Mouse (Mus musculus) lung, embryonic 15.5 days (tissue): ENCODE results near the gene Mrtfa. TPM values are rescaled to one million over a fixed set of nuclear protein-coding genes. Genes with fewer than 3 reads are reported as not detected.
"Not testable (repeated sequence)": the region's sequence is repeated elsewhere in the genome, so short reads cannot be mapped to it uniquely, and the experiment has no call there.

ENCODE experiments used
- ATAC-seq: fragments of 200-750 bp; cut with Nextera tagmentation; 2 replicates; pipeline ENCODE4 v1.8.0; 2017; ENCODE audit warnings: moderate number of reproducible peaks, borderline replicate concordance; ENCODE audit not compliant: low FRiP score, low TSS enrichment; ENCODE audit errors: extremely low read depth
- H3K27ac ChIP-seq: fragments of 300-500 bp; sonication (generic); 2 replicates; pipeline ENCODE4 v1.5.1; 2015; ENCODE audit warnings: moderate library complexity, mild to moderate bottlenecking, inconsistent platforms
- H3K27me3 ChIP-seq: fragments of 300-500 bp; sonication (generic); 2 replicates; pipeline ENCODE4 v1.6.1; 2015; ENCODE audit warnings: inconsistent platforms
- H3K36me3 ChIP-seq: fragments of 300-500 bp; sonication (generic); 2 replicates; pipeline ENCODE4 v1.6.1; 2015; ENCODE audit warnings: inconsistent platforms
- H3K4me1 ChIP-seq: fragments of 300-500 bp; sonication (generic); 2 replicates; pipeline ENCODE4 v1.6.1; 2015; ENCODE audit warnings: inconsistent platforms
- H3K4me2 ChIP-seq: fragments of 300-500 bp; sonication (generic); 2 replicates; pipeline ENCODE4 v1.6.1; 2015; ENCODE audit warnings: inconsistent platforms, mild to moderate bottlenecking, moderate library complexity
- H3K4me3 ChIP-seq: fragments of 300-500 bp; sonication (generic); 2 replicates; pipeline ENCODE4 v1.5.1; 2015; ENCODE audit warnings: mild to moderate bottlenecking, inconsistent platforms
- H3K9ac ChIP-seq: fragments of 300-500 bp; sonication (generic); 2 replicates; pipeline ENCODE4 v1.6.1; 2015; ENCODE audit warnings: inconsistent platforms
- H3K9me3 ChIP-seq: fragments of 300-500 bp; sonication (generic); 2 replicates; pipeline ENCODE4 v1.6.1; 2016; ENCODE audit warnings: inconsistent platforms
- WGBS: fragments of 180-500 bp; shearing (Covaris S2); methylation state at CpG from one replicate; pipeline ENCODE4 v1.1.7; 2015; 5-methylcytosine and 5-hydroxymethylcytosine counted together
- polyA plus RNA-seq: library from polyadenylated mRNA; unstranded; fragments of >200 nt; fragmentation: Nextera tagmentation; extraction: Ambion mirVana; gene quantifications from 2 replicates; pipeline ENCODE4 v1.2.1, GENCODE M21; 2015

Mrtfa gene
- polyA plus RNA-seq, 1 experiment from 2014 or later, result 24.2 TPM

DNA sequence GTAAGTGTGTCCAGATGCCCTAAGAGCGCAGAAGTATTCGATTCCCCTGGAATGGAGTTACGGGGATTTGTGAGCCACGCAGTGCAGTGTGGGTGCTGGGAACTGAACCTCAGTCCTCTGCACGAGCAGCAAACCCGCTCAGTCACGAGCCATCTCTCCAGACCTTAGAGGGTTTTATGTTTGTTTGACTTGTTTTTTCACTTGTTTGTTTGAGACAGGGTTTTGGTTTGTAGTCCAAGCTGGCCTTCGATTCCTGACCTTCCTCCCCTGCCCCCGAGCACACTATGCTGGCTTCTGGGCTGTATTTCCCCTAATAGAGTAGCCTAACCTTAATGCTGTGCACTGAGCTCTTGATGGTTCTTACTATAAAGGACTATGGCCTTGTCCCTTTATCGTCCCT is 34.5 kb upstream of the Mrtfa start:
- no peak overlapping the region for H3K4me2 ChIP-seq
- ATAC-seq, result no peak
- no peak overlapping the region for H3K4me3 ChIP-seq
- H3K4me1 ChIP-seq, result no peaks in the 10 kb centered on the region
- no peaks in the 10 kb centered on the region for H3K36me3 ChIP-seq
- no peaks in the 10 kb centered on the region for H3K27me3 ChIP-seq
- H3K27ac ChIP-seq, result no peak overlapping the region
- no peak overlapping the region for H3K9ac ChIP-seq
- H3K9me3 ChIP-seq, result no peaks in the 10 kb centered on the region
- WGBS, result 87% methylated on average over 10 of the region's 10 CpGs

DNA sequence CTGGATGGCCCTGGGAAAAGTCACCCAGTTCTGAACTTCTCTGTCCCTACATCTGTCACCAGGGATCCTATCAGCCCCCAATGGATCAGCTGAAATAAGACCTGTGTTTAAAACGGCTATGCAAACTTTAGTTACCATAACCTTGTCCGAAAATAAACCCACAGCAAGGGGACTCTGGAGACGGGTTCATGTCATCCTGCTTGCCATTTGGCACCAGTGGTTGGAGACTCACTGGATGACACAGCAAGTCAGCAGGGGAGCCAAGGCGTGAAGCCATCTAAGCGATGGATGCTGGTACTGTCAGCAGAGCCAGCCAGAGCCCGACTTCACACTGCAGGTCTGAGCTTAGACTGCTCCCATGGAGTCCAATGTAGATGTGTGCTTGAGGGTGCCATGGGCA is 30.9 kb upstream of the Mrtfa start:
- ATAC-seq, result no peak
- Histone ChIP-seq H3K4me1 (no peaks in the 10 kb centered on the region), H3K4me3 (no peak overlapping the region), H3K9ac (no peak overlapping the region), H3K9me3 (no peaks in the 10 kb centered on the region), H3K36me3 (no peaks in the 10 kb centered on the region), H3K4me2 (no peak overlapping the region), H3K27me3 (no peaks in the 10 kb centered on the region), H3K27ac (no peak overlapping the region)
- WGBS, result 49% methylated on average over 6 of the region's 6 CpGs

DNA sequence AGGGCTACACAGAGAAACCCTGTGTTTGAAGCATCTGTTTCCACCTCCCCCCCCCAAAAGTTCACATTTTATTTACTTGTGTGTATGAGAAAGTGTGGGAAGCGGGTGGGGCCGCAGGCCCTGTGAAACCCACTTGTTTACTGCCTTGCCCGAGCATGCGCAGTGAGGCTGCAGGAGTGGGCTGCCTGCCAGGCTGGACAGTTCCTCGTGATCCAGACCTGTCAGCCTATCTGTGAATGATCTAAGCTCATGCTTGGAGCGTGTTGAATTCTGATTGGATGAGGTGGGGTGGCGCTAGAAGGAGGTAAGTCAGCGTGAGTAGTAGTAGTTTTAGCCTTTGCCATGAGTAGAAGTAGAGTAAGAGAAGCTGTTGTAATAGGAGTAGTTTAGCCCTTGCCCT is 29.5 kb upstream of the Mrtfa start:
- H3K4me1 ChIP-seq, H3K9ac ChIP-seq, H3K36me3 ChIP-seq, H3K9me3 ChIP-seq, ATAC-seq, H3K4me3 ChIP-seq, H3K4me2 ChIP-seq, H3K27me3 ChIP-seq, H3K27ac ChIP-seq: not testable (repeated sequence)
- WGBS, result 55% methylated on average over 8 of the region's 8 CpGs

DNA sequence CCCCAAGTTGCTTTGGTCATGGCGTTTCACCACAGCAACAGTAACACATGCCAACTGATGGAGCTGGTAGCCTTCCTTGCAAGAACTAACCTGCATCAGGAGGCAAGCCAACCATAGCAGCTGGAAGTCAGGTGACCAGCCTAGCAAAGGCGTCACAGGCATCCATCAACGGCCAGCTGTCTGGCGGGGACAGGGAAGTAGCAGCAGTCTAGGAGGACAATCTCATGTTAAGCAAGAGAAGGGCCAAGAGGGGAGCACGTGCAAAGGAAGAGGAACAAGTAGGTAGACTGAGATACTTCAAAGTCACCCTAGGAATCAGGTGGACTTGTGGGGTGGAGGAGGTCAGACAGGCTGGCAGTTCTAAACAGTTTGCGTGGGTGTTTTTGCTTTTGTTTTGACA is 28.5 kb upstream of the Mrtfa start:
- Histone ChIP-seq H3K9me3 (no peaks in the 10 kb centered on the region), H3K4me3 (no peak overlapping the region), H3K4me2 (no peak overlapping the region), H3K27me3 (no peaks in the 10 kb centered on the region), H3K36me3 (no peaks in the 10 kb centered on the region), H3K9ac (no peak overlapping the region), H3K4me1 (no peaks in the 10 kb centered on the region), H3K27ac (no peak overlapping the region)
- 60% methylated on average over 6 of the region's 6 CpGs for WGBS
- ATAC-seq, result no peak

DNA sequence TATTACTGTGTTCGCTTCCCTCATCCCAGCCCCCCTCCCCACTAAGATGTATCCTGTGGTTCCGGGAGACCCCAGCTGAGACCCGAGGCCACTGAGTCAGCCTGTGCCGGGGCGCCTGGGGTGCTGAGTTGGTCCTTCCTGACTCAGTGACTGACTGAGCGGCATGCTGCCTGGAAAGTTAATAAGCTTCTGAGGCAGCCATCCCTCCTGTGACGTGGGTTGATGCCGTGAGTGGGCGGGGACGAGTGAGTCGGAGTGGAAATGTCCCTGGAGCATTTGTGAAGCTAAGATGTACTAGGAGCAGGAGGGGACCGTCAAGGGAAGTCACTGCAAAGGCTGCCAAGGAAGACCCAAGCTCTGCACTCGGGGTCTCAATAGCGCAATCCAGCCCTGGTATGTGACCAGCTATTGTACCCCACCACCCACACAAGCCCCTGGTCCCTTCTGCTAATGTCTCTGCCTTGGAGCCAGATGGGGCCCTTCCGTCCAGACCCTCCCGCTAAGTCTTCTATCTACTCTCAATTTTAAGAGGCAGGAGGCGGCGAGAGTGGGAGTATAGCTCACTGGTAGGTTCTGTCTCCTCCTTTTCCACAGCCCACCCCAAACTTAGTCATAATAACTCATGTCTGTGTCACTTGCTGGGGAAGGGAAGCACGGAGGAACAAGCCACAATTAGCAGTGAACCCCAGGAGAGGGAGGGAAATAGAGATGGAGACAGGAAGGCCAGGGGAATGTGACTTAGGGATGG is 26.5 kb upstream of the Mrtfa start:
- Histone ChIP-seq H3K4me2 (no peak overlapping the region), H3K36me3 (no peaks in the 10 kb centered on the region), H3K9ac (no peak overlapping the region), H3K9me3 (no peaks in the 10 kb centered on the region), H3K4me1 (peaks cover 4% of the 10 kb centered on the region; the same call in 1 of the 2 replicates), H3K27ac (no peak overlapping the region), H3K4me3 (no peak overlapping the region), H3K27me3 (no peaks in the 10 kb centered on the region)
- 77% methylated on average over 19 of the region's 19 CpGs for WGBS
- ATAC-seq, result no peak

DNA sequence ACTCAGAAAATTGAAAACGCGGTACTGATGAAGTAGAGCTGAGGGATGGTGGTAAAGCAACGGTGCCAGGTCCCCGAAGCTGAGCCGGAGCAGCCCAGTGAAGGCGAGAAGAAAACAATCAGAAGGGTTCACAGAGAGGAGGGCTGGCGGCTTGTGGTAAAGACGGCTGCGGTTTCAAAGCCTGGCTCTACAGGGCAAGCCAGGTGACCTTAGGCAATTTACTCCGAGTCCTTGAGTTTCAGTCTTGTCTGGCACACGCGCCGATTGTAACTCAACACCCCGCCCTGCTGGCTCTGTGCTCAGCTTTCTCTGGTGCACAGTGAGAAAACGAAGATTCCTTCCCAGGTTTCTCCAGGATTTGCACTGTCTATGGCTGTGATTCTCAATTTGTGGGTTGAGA is 22.4 kb upstream of the Mrtfa start:
- Histone ChIP-seq H3K9me3 (no peaks in the 10 kb centered on the region), H3K4me2 (0 out of 2 replicates have a peak overlapping the region, but pooled peaks have one; percentile 6), H3K27ac (no peak overlapping the region), H3K27me3 (no peaks in the 10 kb centered on the region), H3K36me3 (no peaks in the 10 kb centered on the region), H3K4me3 (no peak overlapping the region), H3K9ac (no peak overlapping the region), H3K4me1 (peaks cover 4% of the 10 kb centered on the region; the same call in 1 of the 2 replicates)
- ATAC-seq, result no peak
- 38% methylated on average over 15 of the region's 15 CpGs for WGBS

DNA sequence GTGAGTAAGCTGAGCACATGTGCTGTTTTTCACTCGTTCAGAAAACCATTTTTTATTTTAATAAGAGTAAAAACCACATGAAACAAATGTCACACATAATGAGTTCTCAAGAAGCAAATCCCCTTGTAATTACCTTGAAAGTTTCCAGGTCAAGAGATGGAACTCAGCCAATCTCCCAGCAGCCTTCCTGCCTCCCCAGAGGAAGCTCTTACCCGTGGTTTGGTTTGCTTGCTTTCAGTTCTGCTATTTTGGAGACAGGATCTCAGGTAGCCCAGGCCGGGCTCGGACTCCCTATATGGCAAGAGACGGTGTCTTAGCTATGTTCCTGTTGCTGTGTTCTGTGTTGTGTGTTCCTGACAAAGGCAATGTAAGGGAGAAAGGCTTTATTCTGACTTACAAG is 19.9 kb upstream of the Mrtfa start:
- Histone ChIP-seq H3K4me3 (no peak overlapping the region), H3K4me2 (no peak overlapping the region), H3K9ac (no peak overlapping the region), H3K4me1 (peaks cover 4% of the 10 kb centered on the region; the same call in 1 of the 2 replicates), H3K27me3 (no peaks in the 10 kb centered on the region), H3K27ac (no peak overlapping the region), H3K36me3 (no peaks in the 10 kb centered on the region), H3K9me3 (no peaks in the 10 kb centered on the region)
- 62% methylated on average over 5 of the region's 5 CpGs for WGBS
- no peak for ATAC-seq

DNA sequence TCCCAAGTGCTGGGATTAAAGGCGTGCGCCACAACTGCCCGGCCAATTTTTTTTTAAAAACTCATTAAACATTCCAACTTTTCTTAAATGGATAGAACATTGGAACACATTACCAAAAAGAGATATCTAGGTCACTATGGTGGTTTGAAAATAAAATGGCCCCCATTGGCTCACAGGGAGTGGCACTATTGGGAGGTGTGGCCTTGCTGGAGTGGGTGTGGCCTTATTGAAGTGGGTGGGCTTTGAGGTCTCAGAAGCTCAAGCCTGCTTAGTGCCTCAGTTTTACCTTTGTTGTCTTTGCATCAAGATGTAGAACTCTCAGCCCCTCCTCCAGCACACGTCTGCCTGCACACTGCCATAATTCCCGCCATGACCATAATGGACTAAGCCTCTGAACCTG is 11.9 kb upstream of the Mrtfa start:
- Histone ChIP-seq H3K9ac (no peak overlapping the region), H3K4me2 (no peak overlapping the region), H3K4me3 (no peak overlapping the region), H3K4me1 (no peaks in the 10 kb centered on the region; the same call in 1 of the 2 replicates), H3K36me3 (no peaks in the 10 kb centered on the region), H3K27ac (no peak overlapping the region), H3K27me3 (no peaks in the 10 kb centered on the region), H3K9me3 (no peaks in the 10 kb centered on the region)
- no peak for ATAC-seq
- WGBS, result 88% methylated on average over 5 of the region's 5 CpGs

DNA sequence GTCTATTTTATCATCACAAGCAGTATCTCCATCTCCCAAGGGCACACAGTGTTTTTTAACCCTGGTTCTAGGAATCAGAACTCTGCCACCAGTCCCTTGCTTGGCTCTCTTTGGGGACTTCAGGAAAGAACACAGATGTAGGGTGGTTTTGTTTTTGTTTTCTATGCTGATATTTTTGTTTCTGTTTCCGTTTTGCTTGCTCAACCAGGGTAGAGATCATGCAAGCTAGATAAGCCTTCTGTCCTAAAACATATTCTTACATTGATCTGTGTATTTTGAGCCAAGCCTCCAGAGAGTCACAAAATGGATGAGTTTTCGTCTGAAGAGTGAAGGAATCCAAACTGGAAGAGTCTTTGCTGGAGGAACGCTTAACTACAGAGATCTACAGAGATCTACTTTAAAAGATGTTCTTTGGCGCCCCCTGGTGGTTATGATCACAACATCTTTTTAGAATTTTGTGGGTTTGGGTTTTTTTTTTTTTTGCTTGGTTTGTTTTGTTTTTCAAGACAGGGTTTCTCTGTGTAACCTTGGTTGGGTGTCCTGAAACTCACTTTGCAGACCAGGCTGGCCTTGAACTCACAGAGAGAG is 8.9 kb upstream of the Mrtfa start:
- no peak for ATAC-seq
- no peak overlapping the region for H3K4me3 ChIP-seq
- 0 out of 2 replicates have a peak overlapping the region, but pooled peaks have one; percentile 14 for H3K9ac ChIP-seq
- peak overlapping the region; percentile 19; the same call in 1 of the 2 replicates for H3K4me2 ChIP-seq
- H3K4me1 ChIP-seq, result no peaks in the 10 kb centered on the region; the same call in 1 of the 2 replicates
- H3K27me3 ChIP-seq, result no peaks in the 10 kb centered on the region
- WGBS, result 15% methylated on average over 4 of the region's 4 CpGs
- H3K36me3 ChIP-seq, result no peaks in the 10 kb centered on the region
- H3K9me3 ChIP-seq, result no peaks in the 10 kb centered on the region
- no peak overlapping the region for H3K27ac ChIP-seq

DNA sequence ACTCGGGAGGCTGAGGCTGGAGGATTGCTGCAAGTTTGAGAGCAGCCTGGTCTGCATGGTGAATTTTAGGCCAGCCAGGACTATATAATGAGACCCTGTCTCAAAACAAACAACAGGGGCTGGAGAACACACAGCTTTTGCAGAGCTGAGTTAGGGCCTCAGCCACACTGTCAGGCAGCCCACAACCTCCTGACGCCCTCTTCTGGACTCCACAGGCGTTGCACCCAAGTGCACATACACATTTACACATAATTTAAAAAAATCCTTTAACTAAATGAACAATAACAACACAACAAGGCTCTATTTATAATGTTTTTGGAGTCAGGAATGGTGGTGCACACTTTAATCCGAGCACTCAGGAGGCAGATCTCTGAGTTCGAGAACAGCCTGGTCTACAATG is 7.9 kb upstream of the Mrtfa start:
- Histone ChIP-seq H3K4me3 (no peak overlapping the region), H3K4me2 (no peak overlapping the region), H3K9ac (no peak overlapping the region), H3K36me3 (no peaks in the 10 kb centered on the region), H3K9me3 (no peaks in the 10 kb centered on the region), H3K27ac (no peak overlapping the region), H3K4me1 (no peaks in the 10 kb centered on the region; the same call in 1 of the 2 replicates), H3K27me3 (no peaks in the 10 kb centered on the region)
- WGBS, result 95% methylated on average over 5 of the region's 5 CpGs
- ATAC-seq, result no peak

DNA sequence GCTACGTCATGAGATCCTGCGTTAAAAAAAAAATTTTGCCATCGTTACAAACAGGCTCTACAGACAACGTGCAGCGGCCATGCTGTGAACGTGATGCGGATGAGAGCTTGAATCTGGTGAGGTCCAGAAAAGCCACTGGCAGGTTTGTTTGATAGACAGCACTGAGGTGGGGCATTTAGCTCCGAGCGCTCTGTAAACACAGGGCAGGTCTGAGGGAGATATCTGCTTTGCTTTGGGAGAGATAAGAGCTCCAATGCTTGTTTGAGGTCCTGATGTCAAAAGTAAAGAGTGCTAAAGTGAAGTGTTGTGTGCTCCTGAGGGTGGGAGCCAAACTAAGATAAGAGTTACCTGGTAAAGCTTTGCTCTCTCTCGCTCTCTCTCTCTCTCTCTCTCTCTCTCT is 6.6 kb upstream of the Mrtfa start:
- H3K4me3 ChIP-seq, result no peak overlapping the region
- no peak overlapping the region for H3K27ac ChIP-seq
- no peaks in the 10 kb centered on the region for H3K27me3 ChIP-seq
- no peak overlapping the region for H3K4me2 ChIP-seq
- H3K4me1 ChIP-seq, result no peaks in the 10 kb centered on the region; the same call in 1 of the 2 replicates
- ATAC-seq, result no peak
- 49% methylated on average over 10 of the region's 10 CpGs for WGBS
- no peak overlapping the region for H3K9ac ChIP-seq
- H3K9me3 ChIP-seq, result no peaks in the 10 kb centered on the region
- H3K36me3 ChIP-seq, result no peaks in the 10 kb centered on the region

DNA sequence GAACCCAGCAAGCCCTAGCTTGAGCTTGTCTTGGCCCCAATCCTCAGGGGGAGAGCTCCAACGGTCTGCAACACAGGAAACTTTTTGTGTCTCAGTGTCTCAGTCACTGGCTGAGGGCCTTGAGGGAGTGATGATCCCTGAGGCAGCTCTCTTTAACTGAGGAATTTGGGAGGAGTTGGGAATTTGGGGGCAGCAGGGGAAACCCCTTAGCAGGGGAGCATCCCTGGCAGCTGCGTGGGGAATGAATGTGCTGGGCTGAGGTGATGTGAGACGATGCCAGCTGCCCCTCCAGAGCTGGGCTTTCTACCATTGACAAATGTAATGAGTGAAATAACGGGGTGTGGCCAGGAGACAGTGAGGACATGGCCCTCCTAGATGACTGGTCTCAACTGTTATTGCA is 4.9 kb upstream of the Mrtfa start:
- Histone ChIP-seq H3K27me3 (no peaks in the 10 kb centered on the region), H3K4me2 (no peak overlapping the region), H3K9me3 (no peaks in the 10 kb centered on the region), H3K36me3 (no peaks in the 10 kb centered on the region), H3K27ac (no peak overlapping the region), H3K9ac (no peak overlapping the region), H3K4me3 (no peak overlapping the region), H3K4me1 (peaks cover 3% of the 10 kb centered on the region; the same call in 1 of the 2 replicates)
- 46% methylated on average over 4 of the region's 4 CpGs for WGBS
- no peak for ATAC-seq
